Mouse (Mus musculus) liver, embryonic 11.5 days (tissue): ENCODE measurements around the gene Med24. TPM values are rescaled to one million over a fixed set of nuclear protein-coding genes. Genes with fewer than 3 reads are reported as not detected.

Experiments
- ATAC-seq: fragments of 200-750 bp; cut with Nextera tagmentation; replicated peaks from 2 replicates; pipeline ENCODE4 v1.8.0; 2017; ENCODE audit warnings: moderate number of reproducible peaks, mild to moderate bottlenecking, moderate TSS enrichment, moderate library complexity; ENCODE audit not compliant: low FRiP score
- DNase-seq: peaks from one replicate; pipeline ENCODE4 v3.0.0-alpha.2; 2017; ENCODE audit warnings: low spot score
- H3K27ac ChIP-seq: fragments of 300-500 bp; sonication (generic); 2 replicates; pipeline ENCODE4 v1.5.1; 2014; ENCODE audit warnings: mild to moderate bottlenecking, low read depth, low read length, control low read depth
- H3K27me3 ChIP-seq: fragments of 300-500 bp; sonication (generic); replicated peaks from 2 replicates; pipeline ENCODE4 v1.6.1; 2014; ENCODE audit warnings: low read length, mixed read lengths; ENCODE audit not compliant: control insufficient read depth, insufficient read depth
- H3K36me3 ChIP-seq: fragments of 300-500 bp; sonication (generic); 2 replicates; pipeline ENCODE4 v1.6.1; 2014; ENCODE audit warnings: mild to moderate bottlenecking, low read length, moderate library complexity, mixed read lengths; ENCODE audit not compliant: control insufficient read depth, insufficient read depth
- H3K4me1 ChIP-seq: fragments of 300-500 bp; sonication (generic); replicated peaks from 2 replicates; pipeline ENCODE4 v1.6.1; 2014; ENCODE audit warnings: low read length, mixed read lengths; ENCODE audit not compliant: control insufficient read depth, insufficient read depth
- H3K4me2 ChIP-seq: fragments of 300-500 bp; sonication (generic); 2 replicates; pipeline ENCODE4 v1.6.1; 2014; ENCODE audit warnings: mild to moderate bottlenecking, control low read depth, moderate library complexity
- H3K4me3 ChIP-seq: fragments of 300-500 bp; sonication (generic); 2 replicates; pipeline ENCODE4 v1.5.1; 2014; ENCODE audit warnings: low read depth, low read length, control low read depth
- H3K9ac ChIP-seq: fragments of 300-500 bp; sonication (generic); 2 replicates; pipeline ENCODE4 v1.6.1; 2014; ENCODE audit warnings: low read depth, low read length, control low read depth
- H3K9me3 ChIP-seq: fragments of 300-500 bp; sonication (generic); 2 replicates; pipeline ENCODE4 v1.6.1; 2016; ENCODE audit warnings: low read length, inconsistent platforms, mixed read lengths; ENCODE audit not compliant: control insufficient read depth
- WGBS: fragments of 180-500 bp; shearing (Covaris S2); extraction: QIAGEN DNeasy Blood & Tissue Kit; methylation state at CpG from one replicate; pipeline ENCODE4 v1.1.7; 2014; 5-methylcytosine and 5-hydroxymethylcytosine counted together
- polyA plus RNA-seq: library from polyadenylated mRNA; unstranded; fragments of >200 nt; fragmentation: Nextera tagmentation; extraction: Ambion mirVana; gene quantifications from 2 replicates; pipeline ENCODE4 v1.2.1, GENCODE M21; 2014

Med24 gene
- polyA plus RNA-seq, 1 experiment from 2014 or later: 61.9 TPM

DNA sequence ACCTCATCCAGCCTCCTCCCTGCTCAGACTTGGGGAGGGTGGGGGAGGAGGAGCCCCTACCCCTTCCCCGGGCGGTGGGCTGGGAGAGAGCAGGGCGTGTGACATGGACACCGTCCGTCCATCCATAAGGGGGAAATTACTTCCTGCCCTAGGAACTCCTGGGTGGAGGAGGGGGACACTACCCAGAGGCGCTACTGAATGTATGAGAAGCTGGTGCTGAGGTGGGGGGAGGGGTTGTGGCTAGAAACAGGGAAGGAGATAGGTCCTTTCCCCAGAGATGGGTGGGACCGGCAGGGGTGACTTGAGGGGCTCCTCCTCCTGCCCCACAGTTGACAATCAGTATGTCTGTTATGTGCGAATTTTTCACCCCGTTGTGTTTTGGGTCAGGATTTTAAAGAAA lies 38.0 kb upstream of the Med24 start:
- 9% methylated on average over 9 of the region's 9 CpGs for WGBS
- peak overlapping the region; percentile 6; the same call in 1 of the 2 replicates for H3K9ac ChIP-seq
- no peak for DNase-seq
- peak overlapping the region; percentile 57; the same call in 1 of the 2 replicates for H3K4me3 ChIP-seq
- H3K27ac ChIP-seq: peak overlapping the region; percentile 38; the same call in 1 of the 2 replicates
- peak overlapping the region; percentile 93 for H3K4me2 ChIP-seq
- no peaks in the 10 kb centered on the region for H3K9me3 ChIP-seq
- ATAC-seq: peak; percentile 79
- H3K27me3 ChIP-seq: no peaks in the 10 kb centered on the region
- peaks cover 76% of the 10 kb centered on the region for H3K4me1 ChIP-seq
- peaks cover 20% of the 10 kb centered on the region for H3K36me3 ChIP-seq

DNA sequence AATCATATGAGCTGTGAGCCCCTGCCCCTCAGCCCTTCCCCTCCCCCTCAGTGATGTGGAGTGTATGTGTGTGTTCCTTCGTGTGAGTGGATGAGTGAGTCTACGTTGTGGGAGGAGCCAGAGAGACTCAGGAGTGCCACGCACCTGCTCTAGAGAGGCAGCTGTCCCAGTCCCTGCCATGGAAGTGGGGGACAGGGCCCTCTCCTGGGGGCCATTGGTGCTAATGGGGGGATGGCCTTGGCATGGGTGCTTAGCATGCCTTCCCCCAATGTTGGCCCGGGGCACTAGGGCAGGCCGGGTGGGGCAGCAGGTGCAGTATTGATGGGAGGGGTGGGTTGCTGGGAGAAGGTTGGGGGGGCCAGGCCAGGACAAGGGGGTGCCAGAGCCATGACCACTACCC lies 37.6 kb upstream of the Med24 start:
- Histone ChIP-seq H3K4me3 (peak overlapping the region; percentile 57; the same call in 1 of the 2 replicates), H3K4me2 (peak overlapping the region; percentile 93), H3K9ac (0 out of 2 replicates have a peak overlapping the region, but pooled peaks have one; percentile 6)

DNA sequence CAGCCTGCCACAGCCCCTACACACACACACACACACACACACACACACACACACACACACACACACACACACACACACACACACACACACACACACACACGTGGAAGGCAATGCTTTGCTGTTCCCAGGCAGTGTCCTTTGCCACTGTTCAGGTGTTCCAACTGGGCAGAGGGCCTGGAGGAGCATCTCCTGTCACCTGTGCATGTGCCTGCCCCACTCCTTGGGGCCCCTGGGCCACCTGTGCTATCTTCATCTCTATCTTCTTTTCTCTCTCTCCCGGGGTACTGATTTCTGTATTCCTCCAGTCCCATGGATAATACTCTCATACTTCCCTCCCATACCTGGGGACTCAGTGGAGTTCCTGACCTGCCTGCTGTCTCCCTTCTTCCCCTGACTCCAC lies 37.1 kb upstream of the Med24 start:
- DNase-seq: no peak
- Histone ChIP-seq H3K27ac (peak overlapping the region; percentile 62; the same call in 1 of the 2 replicates), H3K4me2 (no peak overlapping the region; the same call in 1 of the 2 replicates), H3K9ac (no peak overlapping the region), H3K4me1 (peaks cover 67% of the 10 kb centered on the region), H3K9me3 (no peaks in the 10 kb centered on the region), H3K27me3 (no peaks in the 10 kb centered on the region), H3K36me3 (peaks cover 20% of the 10 kb centered on the region), H3K4me3 (no peak overlapping the region)
- 47% methylated on average over 2 of the region's 2 CpGs for WGBS
- ATAC-seq: no peak

More for the DNA sequence above, 37.6 kb upstream of the Med24 start:
- no peaks in the 10 kb centered on the region for H3K9me3 ChIP-seq
- ATAC-seq: no peak
- H3K4me1 ChIP-seq: peaks cover 71% of the 10 kb centered on the region
- H3K27ac ChIP-seq: peak overlapping the region; percentile 38; the same call in 1 of the 2 replicates
- H3K36me3 ChIP-seq: peaks cover 20% of the 10 kb centered on the region
- no peaks in the 10 kb centered on the region for H3K27me3 ChIP-seq
- DNase-seq: no peak
- WGBS: 73% methylated on average over 5 of the region's 5 CpGs

DNA sequence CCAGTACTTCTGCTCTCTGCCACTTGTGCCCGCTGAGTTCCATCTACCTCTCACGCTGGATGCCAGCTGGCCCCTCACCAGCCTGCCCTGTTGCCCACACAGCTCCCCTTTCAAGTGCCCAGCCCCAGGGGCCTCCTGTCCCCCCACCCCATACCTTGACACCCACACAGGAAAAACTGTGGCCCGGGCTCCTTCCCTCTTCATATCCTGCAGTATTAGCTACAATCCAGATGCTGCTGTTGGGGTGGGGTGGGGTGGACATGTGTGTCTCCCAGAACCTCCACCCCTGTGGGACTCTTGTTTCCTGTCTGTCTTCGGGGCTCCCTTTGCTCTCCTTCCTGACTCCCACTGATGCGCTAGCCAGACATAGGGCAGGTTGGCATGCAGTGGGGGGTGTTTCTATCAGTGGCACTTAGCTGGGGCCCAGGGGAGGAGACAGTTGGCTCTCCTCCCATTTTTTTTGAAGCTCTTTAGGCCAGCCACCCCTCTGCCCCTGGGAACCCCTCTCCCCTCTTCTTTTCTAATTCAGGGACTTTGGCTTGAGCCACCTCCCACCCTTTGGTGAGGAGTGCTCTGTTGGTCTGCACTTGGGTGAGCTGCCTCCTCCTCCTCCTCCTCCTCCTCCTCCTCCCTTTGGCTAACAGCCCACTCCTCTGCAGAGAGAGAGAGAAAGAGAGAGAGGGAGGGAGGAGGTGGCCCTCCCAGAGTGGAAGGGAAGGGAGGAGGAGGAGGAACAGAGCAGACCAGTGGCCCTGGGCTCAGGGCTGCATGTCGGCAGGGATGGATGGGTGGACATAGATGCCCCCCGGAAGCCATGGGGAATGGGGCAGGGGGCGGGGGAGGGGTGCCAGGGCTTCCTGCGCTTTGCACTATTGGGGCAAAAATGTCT lies 36.4 kb upstream of the Med24 start:
- H3K9ac ChIP-seq: no peak overlapping the region
- 53% methylated on average over 9 of the region's 9 CpGs for WGBS
- H3K4me3 ChIP-seq: no peak overlapping the region
- peak overlapping the region; percentile 62 for H3K27ac ChIP-seq
- peaks cover 67% of the 10 kb centered on the region for H3K4me1 ChIP-seq
- no peak overlapping the region; the same call in 1 of the 2 replicates for H3K4me2 ChIP-seq
- no peaks in the 10 kb centered on the region for H3K27me3 ChIP-seq
- no peaks in the 10 kb centered on the region for H3K9me3 ChIP-seq
- H3K36me3 ChIP-seq: peaks cover 24% of the 10 kb centered on the region
- DNase-seq (no peak), ATAC-seq (no peak)

DNA sequence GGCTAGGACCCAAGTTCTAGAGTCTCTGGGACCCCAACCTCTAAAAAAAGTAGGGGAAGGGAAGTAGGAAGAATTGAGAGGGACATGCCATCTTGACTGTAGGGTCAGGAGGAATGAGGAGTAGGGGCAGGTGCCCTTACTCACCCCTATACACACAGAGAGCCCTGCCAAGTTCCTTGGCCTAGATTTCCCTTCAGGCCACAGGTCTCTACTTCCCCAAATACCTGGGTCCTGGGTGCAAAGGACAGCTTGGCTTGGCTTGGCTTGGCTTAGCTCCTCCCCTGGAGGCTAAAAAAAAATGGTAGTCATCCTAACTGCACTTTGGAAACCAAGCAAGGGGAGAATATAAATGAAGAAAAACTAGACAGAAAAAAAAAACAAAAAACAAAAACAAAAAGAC lies 35.5 kb upstream of the Med24 start:
- Histone ChIP-seq H3K4me3 (no peak overlapping the region), H3K27me3 (no peaks in the 10 kb centered on the region), H3K9ac (no peak overlapping the region), H3K9me3 (no peaks in the 10 kb centered on the region), H3K4me2 (no peak overlapping the region), H3K27ac (no peak overlapping the region), H3K4me1 (peaks cover 59% of the 10 kb centered on the region), H3K36me3 (peaks cover 28% of the 10 kb centered on the region)
- ATAC-seq (no peak), DNase-seq (no peak)

DNA sequence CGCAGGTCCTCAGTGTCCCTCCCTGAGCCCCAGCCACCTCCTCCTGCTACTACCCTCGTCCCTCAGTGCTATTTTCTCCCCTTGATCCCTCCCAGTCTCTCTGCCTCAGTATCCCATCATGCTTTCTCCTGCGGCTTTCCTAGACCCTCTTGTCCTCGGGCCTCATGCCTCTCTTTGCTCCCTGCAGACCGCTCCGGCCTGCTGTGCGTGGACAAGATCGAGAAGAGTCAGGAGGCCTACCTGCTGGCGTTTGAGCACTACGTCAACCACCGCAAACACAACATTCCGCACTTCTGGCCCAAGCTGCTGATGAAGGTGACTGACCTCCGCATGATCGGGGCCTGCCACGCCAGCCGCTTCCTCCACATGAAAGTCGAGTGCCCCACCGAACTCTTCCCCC lies 34.9 kb upstream of the Med24 start:
- H3K27ac ChIP-seq: peak overlapping the region; percentile 48; the same call in 1 of the 2 replicates
- H3K27me3 ChIP-seq: no peaks in the 10 kb centered on the region
- no peaks in the 10 kb centered on the region for H3K9me3 ChIP-seq
- H3K4me2 ChIP-seq: no peak overlapping the region
- WGBS: 82% methylated on average over 18 of the region's 18 CpGs
- no peak for DNase-seq
- no peak overlapping the region for H3K4me3 ChIP-seq
- ATAC-seq: no peak
- no peak overlapping the region for H3K9ac ChIP-seq
- peaks cover 53% of the 10 kb centered on the region for H3K4me1 ChIP-seq
- peaks cover 25% of the 10 kb centered on the region for H3K36me3 ChIP-seq

DNA sequence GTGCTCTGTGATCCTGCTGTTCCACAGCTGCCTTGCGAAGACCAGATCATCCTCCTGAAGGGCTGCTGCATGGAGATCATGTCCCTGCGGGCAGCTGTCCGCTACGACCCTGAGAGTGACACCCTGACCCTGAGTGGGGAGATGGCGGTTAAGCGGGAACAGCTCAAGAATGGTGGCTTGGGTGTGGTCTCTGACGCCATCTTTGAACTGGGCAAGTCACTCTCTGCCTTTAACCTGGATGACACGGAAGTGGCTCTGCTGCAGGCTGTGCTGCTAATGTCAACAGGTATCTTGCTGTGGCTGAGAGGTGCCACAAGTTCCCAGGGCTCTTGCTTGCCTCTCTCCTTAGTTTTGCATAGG lies 34.2 kb upstream of the Med24 start:
- Histone ChIP-seq H3K9me3 (no peaks in the 10 kb centered on the region), H3K36me3 (peaks cover 25% of the 10 kb centered on the region), H3K9ac (no peak overlapping the region), H3K4me1 (peaks cover 46% of the 10 kb centered on the region), H3K27ac (peak overlapping the region; percentile 48; the same call in 1 of the 2 replicates), H3K4me2 (no peak overlapping the region), H3K27me3 (no peaks in the 10 kb centered on the region), H3K4me3 (no peak overlapping the region)
- no peak for ATAC-seq
- DNase-seq: no peak
- WGBS: 89% methylated on average over 8 of the region's 8 CpGs

DNA sequence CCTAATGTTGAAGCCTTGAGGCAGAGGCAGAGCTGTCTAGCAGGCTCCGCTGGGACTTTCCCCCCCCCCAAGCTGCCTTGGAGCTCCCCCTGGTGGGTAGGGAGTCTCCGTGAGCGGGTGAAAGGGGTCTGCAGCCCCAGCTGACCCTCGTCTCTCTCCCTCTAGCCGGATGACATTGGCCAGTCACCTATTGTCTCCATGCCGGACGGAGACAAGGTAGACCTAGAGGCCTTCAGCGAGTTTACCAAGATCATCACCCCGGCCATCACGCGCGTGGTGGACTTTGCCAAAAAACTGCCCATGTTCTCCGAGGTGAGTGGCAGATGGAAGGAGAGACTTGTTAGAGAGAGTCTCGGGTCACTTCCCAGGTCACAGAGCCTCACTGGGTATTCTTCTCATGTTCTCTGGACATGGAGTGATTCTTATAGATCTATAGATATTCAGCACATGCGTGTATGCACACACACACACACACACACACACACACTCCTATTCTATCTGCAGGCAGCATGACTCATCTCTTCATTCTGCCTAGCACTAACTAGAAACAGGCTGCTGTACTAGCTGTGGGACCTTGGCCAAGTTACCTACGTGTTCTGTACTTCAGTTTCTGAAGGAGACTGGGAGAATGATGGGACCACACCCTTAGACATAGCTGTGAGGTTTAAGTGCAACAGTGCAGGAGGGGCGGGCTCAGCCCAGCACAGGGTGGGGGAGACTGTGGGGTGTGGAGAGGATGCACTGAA lies 33.7 kb upstream of the Med24 start:
- no peak overlapping the region for H3K4me3 ChIP-seq
- peaks cover 28% of the 10 kb centered on the region for H3K36me3 ChIP-seq
- H3K9ac ChIP-seq: no peak overlapping the region
- 66% methylated on average over 17 of the region's 17 CpGs for WGBS
- peaks cover 41% of the 10 kb centered on the region for H3K4me1 ChIP-seq
- no peak for ATAC-seq
- no peak overlapping the region for H3K4me2 ChIP-seq
- H3K27ac ChIP-seq: peak overlapping the region; percentile 35; the same call in 1 of the 2 replicates
- H3K9me3 ChIP-seq: no peaks in the 10 kb centered on the region
- no peaks in the 10 kb centered on the region for H3K27me3 ChIP-seq
- DNase-seq: no peak
